Mouse (Mus musculus) kidney, adult 2 months (tissue): ENCODE data around the gene Scrt2.

ENCODE experiments used
- CTCF ChIP-seq: fragments of 200-500 bp; conservative IDR thresholded peaks from 2 replicates; pipeline ENCODE4 v1.5.1; 2011; ENCODE audit warnings: low read depth, mild to moderate bottlenecking, control low read depth, low read length, moderate library complexity, mixed read lengths; ENCODE audit not compliant: insufficient read depth, insufficient read length
- POLR2A ChIP-seq: fragments of 200-500 bp; IDR thresholded peaks from one replicate; pipeline ENCODE4 v1.6.1; 2011; ENCODE audit warnings: low read depth, low read length, control low read depth

GRCm38 (mm10) chr2:152112970-152113369 is 31.6 kb downstream of the Scrt2 start:
- TF ChIP-seq CTCF (no peak), POLR2A (no peak)
